Mouse (Mus musculus) intestine, postnatal 0 days (tissue): ENCODE data around the gene Ccdc137. TPM values are rescaled to one million over a fixed set of nuclear protein-coding genes. Genes with fewer than 3 reads are reported as not detected.

Source experiments
- ATAC-seq: fragments of 200-750 bp; cut with Nextera tagmentation; 2 replicates; pipeline ENCODE4 v1.8.0; 2017; ENCODE audit warnings: mild to moderate bottlenecking, moderate TSS enrichment, moderate library complexity
- H3K27ac ChIP-seq: fragments of 300-500 bp; sonication (generic); 2 replicates; pipeline ENCODE4 v1.5.1; 2014; ENCODE audit warnings: mild to moderate bottlenecking, low read depth, low read length, moderate library complexity
- H3K27me3 ChIP-seq: fragments of 300-500 bp; sonication (generic); replicated peaks from 2 replicates; pipeline ENCODE4 v1.6.1; 2014; ENCODE audit warnings: low read length, mixed read lengths; ENCODE audit not compliant: control insufficient read depth, insufficient read depth
- H3K36me3 ChIP-seq: fragments of 300-500 bp; sonication (generic); 2 replicates; pipeline ENCODE4 v1.6.1; 2014; ENCODE audit warnings: mild to moderate bottlenecking, moderate library complexity; ENCODE audit not compliant: control insufficient read depth, insufficient read depth
- H3K4me1 ChIP-seq: fragments of 300-500 bp; sonication (generic); replicated peaks from 2 replicates; pipeline ENCODE4 v1.6.1; 2014; ENCODE audit warnings: antibody characterized with exemption, low read length, mixed read lengths; ENCODE audit not compliant: control insufficient read depth, insufficient read depth
- H3K4me2 ChIP-seq: fragments of 300-500 bp; sonication (generic); replicated peaks from 2 replicates; pipeline ENCODE4 v1.6.1; 2014; ENCODE audit warnings: low read depth, mild to moderate bottlenecking, moderate library complexity
- H3K4me3 ChIP-seq: fragments of 300-500 bp; sonication (generic); 2 replicates; pipeline ENCODE4 v1.5.1; 2014; ENCODE audit warnings: low read depth, low read length
- H3K9ac ChIP-seq: fragments of 300-500 bp; sonication (generic); 2 replicates; pipeline ENCODE4 v1.6.1; 2014; ENCODE audit warnings: mild to moderate bottlenecking, low read depth, low read length
- H3K9me3 ChIP-seq: fragments of 300-500 bp; sonication (generic); 2 replicates; pipeline ENCODE4 v1.6.1; 2016; ENCODE audit warnings: mixed run types; ENCODE audit not compliant: control insufficient read depth
- CTCF ChIP-seq: sonication (generic); IDR thresholded peaks from 2 replicates; pipeline ENCODE4 v1.5.1; 2016; ENCODE audit warnings: low read depth, mild to moderate bottlenecking, control low read depth, antibody characterized with exemption, moderate library complexity
- WGBS: fragments of 180-500 bp; shearing (Covaris S2); extraction: QIAGEN DNeasy Blood & Tissue Kit; methylation state at CpG from one replicate; pipeline ENCODE4 v1.1.7; 2014; 5-methylcytosine and 5-hydroxymethylcytosine counted together
- polyA plus RNA-seq: library from polyadenylated mRNA; unstranded; fragments of >200 nt; fragmentation: Nextera tagmentation; extraction: Ambion mirVana; gene quantifications from 2 replicates; pipeline ENCODE4 v1.2.1, GENCODE M21; 2015

The Ccdc137 gene
- polyA plus RNA-seq, 1 experiment from 2014 or later, result 14.1 TPM

GRCm38 (mm10) chr11:120467736-120468092 lies 9.8 kb downstream of the Ccdc137 start:
- Histone ChIP-seq H3K4me2 (peak overlapping the region; percentile 89), H3K36me3 (peaks cover 41% of the 10 kb centered on the region), H3K4me3 (peak overlapping the region; percentile 97), H3K27ac (peak overlapping the region; percentile 66), H3K9ac (peak overlapping the region; percentile 89), H3K27me3 (no peaks in the 10 kb centered on the region), H3K4me1 (peaks cover 9% of the 10 kb centered on the region; the same call in 1 of the 2 replicates), H3K9me3 (no peaks in the 10 kb centered on the region)
- WGBS, result 0% methylated on average over 33 of the region's 33 CpGs
- ATAC-seq, result peak; percentile 61; the same call in 1 of the 2 replicates
- no peak for TF ChIP-seq CTCF

GRCm38 (mm10) chr11:120472052-120472451 lies 14.1 kb downstream of the Ccdc137 start:
- no peak overlapping the region for H3K9ac ChIP-seq

GRCm38 (mm10) chr11:120483448-120483934 lies 25.6 kb downstream of the Ccdc137 start:
- Histone ChIP-seq H3K4me3 (no peak overlapping the region), H3K4me2 (peak overlapping the region; percentile 84; the same call in 1 of the 2 replicates), H3K36me3 (peaks cover 71% of the 10 kb centered on the region), H3K9ac (no peak overlapping the region), H3K27ac (no peak overlapping the region), H3K4me1 (no peaks in the 10 kb centered on the region; the same call in 1 of the 2 replicates), H3K9me3 (no peaks in the 10 kb centered on the region), H3K27me3 (no peaks in the 10 kb centered on the region)
- no peak for ATAC-seq
- WGBS, result 86% methylated on average over 7 of the region's 7 CpGs
- TF ChIP-seq CTCF, result no peak

More at GRCm38 (mm10) chr11:120472052-120472451, 14.1 kb downstream of the Ccdc137 start:
- 96% methylated on average over 6 of the region's 6 CpGs for WGBS
- Histone ChIP-seq H3K4me2 (no peak overlapping the region), H3K4me3 (no peak overlapping the region), H3K27ac (no peak overlapping the region), H3K9me3 (no peaks in the 10 kb centered on the region), H3K4me1 (0 out of 2 replicates have a peak, but pooled peaks cover 6% of the 10 kb centered on the region), H3K27me3 (no peaks in the 10 kb centered on the region), H3K36me3 (peaks cover 70% of the 10 kb centered on the region)
- no peak for TF ChIP-seq CTCF
- ATAC-seq, result no peak

- TF ChIP-seq CTCF, result 0 out of 2 replicates have a peak, but pooled peaks have one; percentile 24
- H3K9ac ChIP-seq, result peak within 1 kb of the TSS; percentile 82
Measured at GRCm38 (mm10) chr11:120484265-120484981, 26.5 kb downstream of the Ccdc137 start, which contains the start of gene Mrpl12. TSS of gene Mrpl12 (plus strand) at chr11:120484613.

GRCm38 (mm10) chr11:120485251-120485650 lies 27.3 kb downstream of the Ccdc137 start:
- ATAC-seq, result no peak
- Histone ChIP-seq H3K9me3 (no peaks in the 10 kb centered on the region), H3K9ac (peak overlapping the region; percentile 82), H3K27ac (peak overlapping the region; percentile 77), H3K27me3 (no peaks in the 10 kb centered on the region), H3K4me2 (peak overlapping the region; percentile 84), H3K4me1 (peaks cover 8% of the 10 kb centered on the region; the same call in 1 of the 2 replicates), H3K4me3 (peak overlapping the region; percentile 98), H3K36me3 (peaks cover 58% of the 10 kb centered on the region)
- 3% methylated on average over 10 of the region's 10 CpGs for WGBS
- TF ChIP-seq CTCF, result no peak

More at GRCm38 (mm10) chr11:120484265-120484981, 26.5 kb downstream of the Ccdc137 start, which contains the start of gene Mrpl12:
- no peaks in the 10 kb centered on the region; the same call in 1 of the 2 replicates for H3K4me1 ChIP-seq
- H3K9me3 ChIP-seq, result no peaks in the 10 kb centered on the region
- peak within 1 kb of the TSS; percentile 98 for H3K4me3 ChIP-seq
- under 1% methylated on average over 60 of the region's 60 CpGs for WGBS
- peak; percentile 77 for ATAC-seq
- H3K36me3 ChIP-seq, result peaks cover 64% of the 10 kb centered on the region
- peak within 1 kb of the TSS; percentile 77 for H3K27ac ChIP-seq
- H3K27me3 ChIP-seq, result no peaks in the 10 kb centered on the region
- H3K4me2 ChIP-seq, result peak within 1 kb of the TSS; percentile 84

GRCm38 (mm10) chr11:120488516-120488915 lies 30.6 kb downstream of the Ccdc137 start:
- Histone ChIP-seq H3K4me3 (no peak overlapping the region), H3K27me3 (no peaks in the 10 kb centered on the region), H3K36me3 (peaks cover 26% of the 10 kb centered on the region), H3K4me1 (peaks cover 20% of the 10 kb centered on the region), H3K4me2 (no peak overlapping the region), H3K9ac (no peak overlapping the region), H3K27ac (peak overlapping the region; percentile 54; the same call in 1 of the 2 replicates), H3K9me3 (no peaks in the 10 kb centered on the region)
- WGBS, result 58% methylated on average over 4 of the region's 4 CpGs
- ATAC-seq, result no peak
- TF ChIP-seq CTCF, result peak; percentile 35; the same call in 1 of the 2 replicates
